Mouse (Mus musculus): ENCODE measurements at regions not wholly inside any gene's neighbourhood (a gene's known extent, or its start where the extent isn't known, plus 50 kb on each side); places are given as distances from the start of the nearest gene placed in this dataset.
"Not testable (repeated sequence)": the region's sequence is repeated elsewhere in the genome, so short reads cannot be mapped to it uniquely, and the experiment has no call there.

GRCm38 (mm10) chr5:134046086-134046485 is 53.4 kb upstream of the Castor2 start:
- Histone ChIP-seq H3K4me1 (ENCODE audit: control insufficient read depth, insufficient read depth, low read length) (no peaks in the 10 kb centered on the region), H3K27ac (ENCODE audit: low read depth, low read length) (no peak overlapping the region), H3K9me3 (ENCODE audit: control insufficient read depth, low read length) (no peaks in the 10 kb centered on the region), H3K4me2 (ENCODE audit: low read depth, low read length) (no peak overlapping the region), H3K4me3 (ENCODE audit: low read depth, low read length) (no peak overlapping the region), H3K36me3 (ENCODE audit: control insufficient read depth, insufficient read depth, low read length) (no peaks in the 10 kb centered on the region), H3K9ac (replicated peaks; ENCODE audit: low read depth, low read length) (no peak overlapping the region), H3K27me3 (ENCODE audit: control insufficient read depth, insufficient read depth, low read length) (no peaks in the 10 kb centered on the region)
- WGBS, result 56% methylated on average over 6 of the region's 6 CpGs
- no peak for ATAC-seq (ENCODE audit: low read depth)

- WGBS, result 79% methylated on average over 1 of the region's 2 CpGs
- H3K9ac ChIP-seq (replicated peaks; ENCODE audit: low read depth, low read length); H3K36me3 ChIP-seq (ENCODE audit: control insufficient read depth, insufficient read depth, low read length); H3K4me2 ChIP-seq (ENCODE audit: low read depth, low read length); H3K4me1 ChIP-seq (ENCODE audit: control insufficient read depth, insufficient read depth, low read length); H3K9me3 ChIP-seq (ENCODE audit: control insufficient read depth, low read length); H3K27ac ChIP-seq (ENCODE audit: low read depth, low read length); ATAC-seq (ENCODE audit: low read depth); H3K4me3 ChIP-seq (ENCODE audit: low read depth, low read length); H3K27me3 ChIP-seq (ENCODE audit: control insufficient read depth, insufficient read depth, low read length): not testable (repeated sequence)
These were observed 56.6 kb upstream of the Castor2 start for GRCm38 (mm10) chr5:134042938-134043337.

- Histone ChIP-seq H3K4me3 (ENCODE audit: low read depth, low read length) (no peak overlapping the region), H3K4me2 (ENCODE audit: low read depth, low read length) (peak overlapping the region; percentile 26; the same call in 1 of the 2 replicates), H3K9ac (replicated peaks; ENCODE audit: low read depth, low read length) (no peak overlapping the region), H3K36me3 (ENCODE audit: control insufficient read depth, insufficient read depth, low read length) (no peaks in the 10 kb centered on the region), H3K27me3 (ENCODE audit: control insufficient read depth, insufficient read depth, low read length) (no peaks in the 10 kb centered on the region), H3K4me1 (ENCODE audit: control insufficient read depth, insufficient read depth, low read length) (peaks cover 4% of the 10 kb centered on the region; the same call in 1 of the 2 replicates), H3K9me3 (ENCODE audit: control insufficient read depth, low read length) (no peaks in the 10 kb centered on the region), H3K27ac (ENCODE audit: low read depth, low read length) (peak overlapping the region; percentile 64)
- peak; percentile 73; the same call in 1 of the 2 replicates for ATAC-seq (ENCODE audit: low read depth)
- WGBS, result 12% methylated on average over 11 of the region's 11 CpGs
These were observed 72.1 kb upstream of the Castor2 start for GRCm38 (mm10) chr5:134027316-134027966.

- 0 out of 2 replicates have a peak overlapping the region, but pooled peaks have one; percentile 44 for H3K27ac ChIP-seq (ENCODE audit: low read depth, low read length)
- WGBS, result 37% methylated on average over 13 of the region's 13 CpGs
- H3K4me3 ChIP-seq (ENCODE audit: low read depth, low read length), result no peak overlapping the region
- no peaks in the 10 kb centered on the region for H3K36me3 ChIP-seq (ENCODE audit: control insufficient read depth, insufficient read depth, low read length)
- no peaks in the 10 kb centered on the region for H3K9me3 ChIP-seq (ENCODE audit: control insufficient read depth, low read length)
- no peak overlapping the region for H3K9ac ChIP-seq (replicated peaks; ENCODE audit: low read depth, low read length)
- peaks cover 10% of the 10 kb centered on the region; the same call in 1 of the 2 replicates for H3K4me1 ChIP-seq (ENCODE audit: control insufficient read depth, insufficient read depth, low read length)
- H3K27me3 ChIP-seq (ENCODE audit: control insufficient read depth, insufficient read depth, low read length), result no peaks in the 10 kb centered on the region
- no peak for ATAC-seq (ENCODE audit: low read depth)
- H3K4me2 ChIP-seq (ENCODE audit: low read depth, low read length), result no peak overlapping the region
These were observed 79.7 kb upstream of the Castor2 start for GRCm38 (mm10) chr5:134019651-134020432.

- Histone ChIP-seq H3K4me2 (ENCODE audit: low read depth, low read length) (no peak overlapping the region), H3K36me3 (ENCODE audit: control insufficient read depth, insufficient read depth, low read length) (no peaks in the 10 kb centered on the region), H3K27me3 (ENCODE audit: control insufficient read depth, insufficient read depth, low read length) (no peaks in the 10 kb centered on the region), H3K27ac (ENCODE audit: low read depth, low read length) (no peak overlapping the region), H3K9me3 (ENCODE audit: control insufficient read depth, low read length) (no peaks in the 10 kb centered on the region), H3K4me3 (ENCODE audit: low read depth, low read length) (no peak overlapping the region), H3K4me1 (ENCODE audit: control insufficient read depth, insufficient read depth, low read length) (peaks cover 13% of the 10 kb centered on the region; the same call in 1 of the 2 replicates), H3K9ac (replicated peaks; ENCODE audit: low read depth, low read length) (no peak overlapping the region)
- 12% methylated on average over 13 of the region's 13 CpGs for WGBS
- peak; percentile 84 for ATAC-seq (ENCODE audit: low read depth)
These were observed 85.0 kb upstream of the Castor2 start for GRCm38 (mm10) chr5:134014257-134015163.

- Histone ChIP-seq H3K4me1 (ENCODE audit: control insufficient read depth, insufficient read depth, low read length) (peaks cover 12% of the 10 kb centered on the region; the same call in 1 of the 2 replicates), H3K9me3 (ENCODE audit: control insufficient read depth, low read length) (no peaks in the 10 kb centered on the region), H3K27ac (ENCODE audit: low read depth, low read length) (no peak overlapping the region), H3K36me3 (ENCODE audit: control insufficient read depth, insufficient read depth, low read length) (no peaks in the 10 kb centered on the region), H3K4me2 (ENCODE audit: low read depth, low read length) (no peak overlapping the region), H3K27me3 (ENCODE audit: control insufficient read depth, insufficient read depth, low read length) (no peaks in the 10 kb centered on the region), H3K4me3 (ENCODE audit: low read depth, low read length) (no peak overlapping the region), H3K9ac (replicated peaks; ENCODE audit: low read depth, low read length) (no peak overlapping the region)
- ATAC-seq (ENCODE audit: low read depth), result no peak
- 85% methylated on average over 8 of the region's 8 CpGs for WGBS
These were observed 86.3 kb upstream of the Castor2 start for GRCm38 (mm10) chr5:134013206-134013605.

- H3K36me3 ChIP-seq (ENCODE audit: control insufficient read depth, insufficient read depth, low read length), result no peaks in the 10 kb centered on the region
- H3K4me1 ChIP-seq (ENCODE audit: control insufficient read depth, insufficient read depth, low read length), result peaks cover 10% of the 10 kb centered on the region
- no peak overlapping the region for H3K4me2 ChIP-seq (ENCODE audit: low read depth, low read length)
- H3K27me3 ChIP-seq (ENCODE audit: control insufficient read depth, insufficient read depth, low read length), result no peaks in the 10 kb centered on the region
- H3K4me3 ChIP-seq (ENCODE audit: low read depth, low read length), result no peak overlapping the region
- H3K9ac ChIP-seq (replicated peaks; ENCODE audit: low read depth, low read length), result no peak overlapping the region
- H3K27ac ChIP-seq (ENCODE audit: low read depth, low read length), result no peak overlapping the region
- 29% methylated on average over 14 of the region's 14 CpGs for WGBS
- ATAC-seq (ENCODE audit: low read depth), result no peak
- no peaks in the 10 kb centered on the region for H3K9me3 ChIP-seq (ENCODE audit: control insufficient read depth, low read length)
These were observed 89.7 kb upstream of the Castor2 start for GRCm38 (mm10) chr5:134009843-134010242.

- Histone ChIP-seq H3K4me3 (ENCODE audit: low read depth, low read length) (no peak overlapping the region), H3K4me2 (ENCODE audit: low read depth, low read length) (no peak overlapping the region), H3K4me1 (ENCODE audit: control insufficient read depth, insufficient read depth, low read length) (peaks cover 5% of the 10 kb centered on the region), H3K9me3 (ENCODE audit: control insufficient read depth, low read length) (no peaks in the 10 kb centered on the region), H3K36me3 (ENCODE audit: control insufficient read depth, insufficient read depth, low read length) (no peaks in the 10 kb centered on the region), H3K9ac (replicated peaks; ENCODE audit: low read depth, low read length) (no peak overlapping the region), H3K27ac (ENCODE audit: low read depth, low read length) (no peak overlapping the region), H3K27me3 (ENCODE audit: control insufficient read depth, insufficient read depth, low read length) (no peaks in the 10 kb centered on the region)
- peak; percentile 28; the same call in 1 of the 2 replicates for ATAC-seq (ENCODE audit: low read depth)
- WGBS, result 20% methylated on average over 3 of the region's 3 CpGs
These were observed 92.3 kb upstream of the Castor2 start for GRCm38 (mm10) chr5:134007127-134007771.

Data from neural tube, embryonic 14.5 days (tissue).